Mouse (Mus musculus) cerebellum, postnatal 4 days (tissue): ENCODE measurements at regions not wholly inside any gene's neighbourhood (a gene's known extent, or its start where the extent isn't known, plus 50 kb on each side); places are given as distances from the start of the nearest gene placed in this dataset.
A peak's percentile ranks its signal among the peaks of the same experiment; 100 is the strongest.

ENCODE experiments used
- DNase-seq, 2 experiments: peaks; one replicate each; pipeline ENCODE4 v3.0.0; 2022; ENCODE audit warnings: low spot score in 2 of 2, mixed read lengths in 1 of 2

GRCm38 (mm10) chr19:51102411-51102810 is 424.0 kb upstream of the Sorcs1 start:
- no peak for DNase-seq

- peak in 1 of 2 experiments; percentile 24 for DNase-seq
These were observed 396.3 kb upstream of the Sorcs1 start for GRCm38 (mm10) chr19:51074762-51075161.

- DNase-seq, result no peak
These were observed 381.7 kb upstream of the Sorcs1 start for GRCm38 (mm10) chr19:51059961-51060665.

GRCm38 (mm10) chr19:51043544-51043943 is 365.1 kb upstream of the Sorcs1 start:
- no peak for DNase-seq

- no peak for DNase-seq
These were observed 316.0 kb upstream of the Sorcs1 start for GRCm38 (mm10) chr19:50994471-50994870.

DNA sequence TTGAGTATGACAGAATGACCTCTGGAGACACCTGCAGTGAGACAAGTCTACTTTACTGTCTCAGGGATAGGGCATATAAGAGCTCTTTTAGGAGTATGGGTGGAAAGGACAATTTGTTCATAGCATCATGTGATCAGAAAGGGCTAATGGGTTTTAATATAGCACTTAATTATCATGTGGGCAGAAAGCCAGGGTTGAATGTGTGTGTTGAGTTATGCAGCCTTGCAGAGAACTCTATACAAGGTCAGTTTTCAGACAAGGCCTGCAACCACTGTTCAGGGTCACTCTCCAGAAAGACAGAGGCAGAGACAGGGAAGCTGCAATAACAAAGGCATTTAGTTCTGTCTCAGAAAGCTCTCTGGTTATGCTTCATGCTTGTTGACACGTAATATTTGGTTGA is 292.6 kb upstream of the Sorcs1 start:
- no peak for DNase-seq

DNA sequence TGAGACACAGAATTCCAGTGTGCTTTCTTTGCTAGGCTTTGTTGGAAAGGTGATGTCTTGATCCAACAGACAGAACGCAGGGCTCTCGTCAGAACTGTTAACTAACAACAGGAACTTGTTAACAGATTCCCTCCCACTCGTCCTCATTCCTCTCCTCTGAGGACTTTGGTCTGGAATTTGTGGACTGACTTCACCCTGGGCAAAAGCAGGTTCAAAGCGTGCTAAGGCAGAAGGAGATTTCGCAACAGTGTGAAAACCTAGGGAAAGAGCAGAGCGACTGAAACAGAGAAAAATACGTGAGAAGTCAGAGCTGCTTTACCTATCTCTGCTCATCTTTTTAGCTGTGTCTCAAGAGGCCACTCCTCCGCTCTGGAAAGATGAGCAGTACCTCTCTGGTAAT is 283.5 kb upstream of the Sorcs1 start:
- DNase-seq, result no peak

DNA sequence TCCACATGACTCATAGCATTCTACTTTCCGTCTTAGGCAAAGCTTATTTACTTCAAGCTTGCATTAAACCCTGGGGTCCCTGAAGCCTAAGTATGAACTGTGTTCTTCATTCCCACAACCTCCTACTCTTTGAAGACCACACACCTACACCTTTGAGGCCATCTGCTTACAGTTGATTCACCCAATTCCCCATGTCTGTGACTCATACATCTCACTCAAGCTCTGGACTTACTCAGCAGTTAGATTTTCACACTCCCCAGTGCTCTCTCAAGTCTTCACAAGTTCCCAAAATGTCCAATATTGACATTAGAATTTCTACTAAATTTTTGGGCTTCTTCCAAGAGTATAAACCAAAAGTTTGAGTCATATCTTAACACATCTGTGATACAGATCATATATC is 266.6 kb upstream of the Sorcs1 start:
- DNase-seq, result no peak

- no peak for DNase-seq
These were observed 233.2 kb upstream of the Sorcs1 start for GRCm38 (mm10) chr19:50911646-50912045.

GRCm38 (mm10) chr19:50910674-50911073 is 232.2 kb upstream of the Sorcs1 start:
- no peak for DNase-seq

- no peak for DNase-seq
These were observed 230.3 kb upstream of the Sorcs1 start for GRCm38 (mm10) chr19:50908751-50909150.

DNA sequence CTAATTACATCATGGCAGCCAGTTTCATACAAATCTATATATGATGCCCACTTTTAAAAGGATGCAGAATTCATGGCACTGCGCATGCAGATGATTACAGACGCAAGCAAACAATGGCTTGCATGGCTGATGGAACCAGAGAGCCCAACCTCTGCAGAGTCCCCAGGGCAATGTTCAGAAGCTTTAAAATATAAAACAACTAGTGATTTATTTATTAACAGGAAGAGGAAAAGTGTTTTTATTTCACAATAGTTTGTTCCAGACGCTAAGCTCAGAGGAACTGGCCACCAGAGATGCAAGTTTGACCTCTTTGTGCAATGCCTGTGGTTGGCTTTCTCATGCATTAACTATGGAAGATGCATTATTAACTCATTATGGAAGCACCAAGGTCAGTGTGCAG is 215.3 kb upstream of the Sorcs1 start:
- DNase-seq, result no peak

DNA sequence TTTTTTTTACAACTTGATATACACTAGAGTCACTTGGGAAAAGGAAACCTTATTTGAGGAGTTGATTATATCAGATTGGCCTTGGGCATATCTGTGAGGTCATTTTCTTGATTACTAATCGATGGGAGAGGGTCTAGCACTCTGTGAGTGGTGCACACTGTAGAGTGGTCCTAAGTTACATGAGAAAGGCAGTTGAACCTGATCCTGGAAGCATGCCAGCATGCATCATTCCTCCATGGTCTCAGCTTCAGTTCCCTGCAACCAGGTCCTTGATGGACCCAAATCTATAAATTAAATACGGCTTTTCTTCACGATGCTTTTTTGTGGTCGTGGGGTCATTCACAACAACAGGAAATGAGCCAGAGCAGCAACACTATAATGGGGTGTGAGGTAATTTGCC is 194.2 kb upstream of the Sorcs1 start:
- DNase-seq, result no peak

GRCm38 (mm10) chr19:50872144-50872543 is 193.7 kb upstream of the Sorcs1 start:
- no peak for DNase-seq

DNA sequence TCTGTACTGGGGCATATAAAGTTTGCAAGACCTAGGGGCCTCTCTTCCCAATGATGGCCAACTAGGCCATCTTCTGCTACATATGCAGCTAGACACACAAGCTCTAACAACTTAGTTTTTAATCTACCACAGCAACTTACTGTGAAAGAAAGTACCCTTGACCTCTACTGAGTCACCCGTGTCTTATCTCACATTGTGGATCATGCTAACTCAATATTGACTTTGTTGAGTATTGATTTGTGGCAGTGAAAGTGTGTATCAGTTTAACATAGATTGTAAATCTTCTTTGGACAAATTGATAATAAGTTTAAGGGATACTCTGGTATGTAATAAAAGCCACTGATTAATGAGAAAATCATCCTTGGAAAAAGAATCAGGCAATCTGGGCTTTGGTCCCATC is 176.4 kb upstream of the Sorcs1 start:
- DNase-seq, result no peak

GRCm38 (mm10) chr19:50840499-50840898 is 162.1 kb upstream of the Sorcs1 start:
- no peak for DNase-seq
